Mouse (Mus musculus) gastrocnemius, postnatal 10 days (tissue): Measurements from ENCODE around the gene Dao. TPM values are rescaled to one million over a fixed set of nuclear protein-coding genes. Genes with fewer than 3 reads are reported as not detected.

ENCODE experiments used
- DNase-seq: peaks from one replicate; pipeline ENCODE4 v3.0.0; 2021; ENCODE audit warnings: mixed read lengths
- total RNA-seq, 2 experiments: library from RNA; stranded (reverse); gene quantifications; 2 replicates each; pipeline ENCODE4 v1.2.3; 2021

The Dao gene
- total RNA-seq, 2 experiments from 2014 or later = not detected

DNA sequence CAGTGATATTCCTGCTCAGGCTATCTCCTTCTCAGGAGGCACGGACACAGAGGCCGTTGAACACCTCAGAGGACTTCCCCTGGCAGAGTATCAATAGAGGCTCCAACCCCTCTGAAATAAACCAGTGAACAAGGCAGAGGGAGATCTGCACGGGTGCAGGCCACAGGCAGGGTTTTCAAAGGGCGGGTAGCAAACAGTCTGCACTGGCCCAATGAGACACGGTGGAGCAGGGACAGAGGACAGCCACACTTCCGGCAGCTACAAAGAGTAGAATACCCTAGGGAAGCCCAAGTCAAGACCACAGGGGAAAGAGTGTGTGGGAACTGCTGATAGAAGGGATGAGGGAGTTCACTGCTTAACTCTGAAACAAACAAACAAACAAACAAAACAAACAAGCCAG lies 20.0 kb upstream of the Dao start:
- DNase-seq = no peak

DNA sequence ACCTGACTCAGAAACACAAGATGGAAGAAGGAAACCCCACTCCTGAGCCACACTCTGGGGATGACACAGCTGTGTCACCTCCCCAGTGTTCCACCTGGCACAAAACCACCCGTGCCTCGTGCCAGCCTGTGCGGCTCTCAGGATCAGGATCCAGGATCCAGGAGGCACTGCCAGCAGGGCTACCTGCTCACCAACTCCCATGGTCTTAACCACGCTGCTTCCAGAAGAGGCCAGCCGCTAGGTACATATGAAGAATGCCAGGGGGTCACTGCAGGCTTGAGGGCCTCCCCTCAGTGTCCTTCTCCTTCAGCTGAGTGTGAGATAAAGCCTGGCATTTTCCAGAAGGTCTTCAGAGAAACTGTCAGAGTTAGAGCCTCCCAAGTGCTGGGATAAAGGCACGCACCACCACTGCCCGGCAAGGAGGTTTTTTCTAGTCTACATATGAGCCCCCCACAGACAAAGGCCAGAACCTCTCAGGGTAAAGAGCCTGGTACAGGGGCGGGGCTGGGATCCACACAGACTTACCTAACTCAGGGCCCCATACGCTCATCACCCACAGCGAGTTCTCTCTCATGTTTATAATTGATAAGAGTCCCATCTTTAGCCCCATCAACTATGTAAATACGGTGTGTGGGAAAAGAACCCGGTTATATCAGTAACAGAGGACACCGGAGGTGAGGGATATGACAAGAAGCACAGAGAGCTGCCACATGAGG lies 19.3 kb upstream of the Dao start:
- DNase-seq = no peak

DNA sequence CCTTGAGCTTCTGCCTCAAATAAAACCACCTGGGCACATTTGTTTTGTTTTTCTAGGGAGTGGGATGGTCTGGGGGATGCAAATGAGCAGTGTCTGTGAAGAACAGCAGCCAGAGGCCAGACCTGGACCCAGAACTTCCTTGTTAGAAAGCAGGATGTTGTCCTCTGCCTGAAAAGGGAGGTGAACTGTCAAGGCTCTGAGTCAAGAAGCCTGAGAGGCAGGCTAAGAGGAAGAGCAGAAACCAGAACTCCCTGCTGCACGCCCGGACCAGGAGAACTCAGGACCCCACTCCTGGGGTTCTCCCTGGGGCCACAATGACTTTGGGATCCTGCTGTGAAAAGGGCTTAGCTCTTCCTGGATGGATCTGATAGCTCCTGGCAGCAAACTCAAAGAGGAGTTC lies 17.8 kb upstream of the Dao start:
- DNase-seq = no peak

DNA sequence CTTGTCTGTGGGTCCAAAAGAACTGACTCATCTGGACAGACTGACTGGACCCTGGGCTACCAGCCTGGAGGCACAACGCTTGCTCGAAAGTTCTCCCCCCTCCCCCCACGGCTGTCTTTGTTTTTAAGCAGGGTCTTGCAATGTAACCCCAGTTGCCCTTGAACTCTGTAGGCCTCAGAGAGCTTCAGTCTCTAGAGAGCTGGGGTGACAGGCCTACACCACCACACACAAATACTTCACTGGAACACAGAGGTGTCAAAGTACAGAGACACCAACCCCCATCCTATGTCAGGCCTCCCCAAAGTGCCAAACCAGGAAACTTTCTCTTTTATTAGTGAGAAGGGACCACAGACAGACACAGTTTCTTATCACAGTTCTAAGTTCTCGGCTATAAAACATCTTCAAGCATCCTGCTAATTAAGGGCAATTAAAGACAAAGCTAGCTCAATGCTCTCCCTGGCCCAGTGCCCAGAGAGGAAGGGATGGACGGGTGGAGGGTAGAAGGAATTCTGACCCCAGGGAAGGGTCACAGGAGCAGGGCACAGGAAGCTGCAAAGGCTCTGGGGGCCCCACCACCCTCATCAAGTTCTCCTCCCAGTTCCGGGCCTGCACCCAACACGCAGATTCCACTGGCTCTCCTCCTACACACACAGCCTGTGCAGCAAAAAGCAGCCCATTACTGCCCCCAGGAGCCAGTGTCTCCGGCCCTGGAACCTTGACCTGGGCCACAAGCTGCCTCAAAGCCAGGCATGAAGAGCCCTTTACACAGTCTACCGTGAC lies 17.1 kb upstream of the Dao start:
- peak; percentile 67 for DNase-seq

- DNase-seq = no peak
Measured at GRCm38 (mm10) chr5:113989437-113990024, 14.0 kb upstream of the Dao start.

DNA sequence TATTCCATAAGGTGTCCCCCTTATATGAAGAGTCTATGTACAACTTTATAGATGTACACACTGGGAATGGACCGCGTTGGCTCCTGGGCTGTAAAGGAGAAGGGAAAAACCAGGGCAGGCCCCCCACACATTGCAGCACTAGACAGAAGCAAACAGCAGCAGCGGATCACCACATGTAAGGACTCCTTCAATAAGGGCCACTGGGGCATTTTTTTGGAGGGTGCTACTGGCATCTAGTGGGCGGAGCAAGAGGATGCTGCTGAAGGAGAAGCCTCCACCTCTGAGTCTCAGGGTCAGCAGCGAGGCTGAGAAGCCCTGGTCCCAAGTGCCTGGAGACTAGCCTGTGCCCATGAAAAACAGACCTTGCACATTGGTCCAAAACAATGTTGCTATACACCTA lies 12.9 kb upstream of the Dao start:
- DNase-seq = no peak

DNA sequence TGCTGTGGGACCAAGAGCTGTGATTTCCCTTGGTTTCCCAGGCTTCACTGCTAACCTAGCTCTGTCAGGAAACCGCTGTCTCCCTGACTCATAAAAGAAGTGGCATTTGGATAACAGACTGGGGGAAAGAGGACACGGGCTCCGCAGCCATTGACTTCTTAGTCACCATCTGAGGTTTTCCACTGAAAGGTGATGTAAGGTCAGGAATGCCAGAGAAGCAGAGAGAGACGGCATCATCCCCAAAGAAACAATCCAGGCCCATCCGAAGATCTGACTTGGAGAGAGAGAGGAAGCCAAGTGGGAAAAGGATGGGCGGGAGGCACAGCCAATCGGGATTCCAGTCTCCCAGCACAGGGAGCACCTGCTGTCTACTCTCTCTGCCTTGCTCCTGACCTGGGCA lies 12.4 kb upstream of the Dao start:
- no peak for DNase-seq

DNA sequence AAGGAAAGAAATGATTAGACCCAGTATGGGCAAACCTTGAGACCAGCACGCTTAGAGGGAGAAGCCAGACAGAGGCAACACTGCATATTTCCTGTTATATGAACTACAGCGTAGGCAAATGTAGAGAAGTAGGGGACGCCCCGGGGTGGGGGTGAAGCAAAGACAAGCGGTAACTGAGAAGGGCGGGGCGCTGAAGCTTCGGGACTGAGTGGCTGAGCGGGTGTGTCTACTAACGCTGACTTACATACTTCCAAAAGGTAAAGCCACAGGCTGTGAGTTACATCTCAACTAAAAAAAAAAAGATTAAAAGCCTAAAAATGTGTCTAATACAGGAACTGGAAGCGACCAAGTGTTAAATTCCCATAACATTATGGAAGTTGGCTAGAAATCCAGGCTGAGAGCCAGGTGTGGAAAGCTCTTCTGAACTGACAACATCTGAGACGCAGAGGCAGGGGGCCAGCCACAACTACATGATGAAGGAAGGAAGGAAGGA lies 11.1 kb upstream of the Dao start:
- DNase-seq = peak; percentile 40

DNA sequence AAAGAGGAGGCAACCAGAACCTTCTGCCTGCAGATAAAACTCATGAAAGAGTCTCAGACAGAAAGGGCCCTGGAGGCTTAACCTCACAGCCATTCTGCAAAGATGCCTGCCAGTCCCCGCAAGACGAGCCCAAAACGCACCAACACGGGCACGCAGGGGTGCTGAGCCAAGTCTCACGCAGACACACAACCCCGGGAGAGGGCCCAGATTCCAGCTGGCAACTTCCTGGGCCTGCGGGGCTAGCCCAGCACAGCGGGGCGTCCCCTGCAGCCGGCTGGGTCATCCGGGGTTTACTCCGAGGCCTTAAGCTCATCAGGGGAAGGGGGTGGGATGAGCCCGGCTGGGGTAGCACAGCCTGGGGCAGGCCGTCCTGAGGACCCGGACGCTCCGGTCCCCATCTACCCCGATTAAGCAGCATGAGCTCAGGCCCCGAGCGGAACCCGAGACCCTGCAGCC lies 10.4 kb upstream of the Dao start:
- DNase-seq = peak; percentile 56

DNA sequence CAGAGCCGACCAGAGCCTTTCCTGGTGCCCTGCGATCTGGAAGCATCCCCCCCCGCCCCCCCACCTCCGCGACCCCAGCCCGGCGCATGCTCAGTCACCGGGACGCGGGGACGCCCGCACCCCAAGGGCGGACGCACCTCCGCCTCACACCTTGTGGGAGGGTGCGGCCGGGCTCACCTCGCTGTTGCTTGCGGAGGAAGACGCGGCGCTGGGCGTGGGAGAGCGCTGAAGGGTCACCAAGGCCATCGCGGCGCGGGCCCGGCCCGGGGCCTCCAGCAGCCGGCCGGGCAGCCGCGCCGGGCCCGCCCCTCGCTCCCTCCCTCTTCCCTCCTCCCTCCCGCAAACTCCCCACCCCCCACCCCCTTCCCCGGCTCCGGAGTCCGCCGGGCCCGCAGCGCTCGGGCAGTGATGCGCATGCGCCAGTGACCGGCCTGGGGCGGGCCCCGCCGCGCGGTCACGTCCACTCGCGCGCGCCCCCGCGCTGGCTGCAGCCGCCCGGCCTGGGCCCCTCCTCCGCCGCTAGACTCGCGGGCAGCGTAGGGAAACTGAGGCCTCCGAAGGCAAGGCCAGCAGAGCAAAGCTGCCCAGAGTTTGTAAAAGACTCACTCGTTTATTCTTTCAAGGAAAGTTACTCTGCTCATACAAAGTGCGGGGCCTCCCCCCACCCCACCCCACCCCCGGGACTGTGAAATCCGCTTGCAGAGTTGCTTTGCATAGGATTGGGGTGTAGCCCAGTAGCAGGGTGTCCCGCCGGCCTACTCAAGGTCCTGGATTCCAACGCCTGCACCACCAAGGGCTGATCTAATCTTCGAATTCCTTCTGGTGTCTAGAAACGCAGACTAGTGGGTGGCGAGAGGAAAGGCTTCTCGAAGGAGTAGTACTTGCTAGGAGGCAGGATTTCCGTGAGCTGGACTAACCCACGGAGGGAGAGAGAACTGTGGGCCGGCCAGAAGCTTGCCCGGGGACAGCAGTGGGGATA lies 9.7 kb upstream of the Dao start, which contains the start of gene Ssh1:
Gene Ssh1, minus strand, starts transcription at position 408 of the 979 bp plus-strand sequence.
- peak; percentile 95 for DNase-seq

DNA sequence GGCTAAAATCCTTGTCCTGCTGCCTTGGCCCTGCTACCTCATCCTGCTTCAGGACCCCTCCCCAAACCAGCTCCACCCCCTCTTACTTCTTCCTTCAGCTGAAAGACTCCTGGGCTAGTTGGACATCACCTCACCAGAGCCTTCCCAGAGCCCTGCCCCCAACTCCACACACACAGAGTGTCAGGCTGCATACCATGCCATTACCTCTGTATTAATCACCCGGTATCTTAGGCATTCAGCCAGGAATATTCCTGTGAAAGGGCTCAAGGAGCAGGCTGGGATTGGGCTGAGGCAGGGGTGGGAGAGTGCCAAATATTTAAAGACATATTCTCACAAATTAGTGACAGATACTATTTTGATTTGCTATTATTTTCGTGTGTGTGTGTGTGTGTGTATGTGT lies 7.0 kb upstream of the Dao start:
- no peak for DNase-seq

- DNase-seq = no peak
Measured at GRCm38 (mm10) chr5:113999382-113999781, 4.1 kb upstream of the Dao start.

GRCm38 (mm10) chr5:114004573-114004972 lies 1.1 kb downstream of the Dao start:
- no peak for DNase-seq

- no peak for DNase-seq
Measured at GRCm38 (mm10) chr5:114005100-114005499, 1.6 kb downstream of the Dao start.

- no peak for DNase-seq
Measured at GRCm38 (mm10) chr5:114006974-114007373, 3.5 kb downstream of the Dao start.

- no peak for DNase-seq
Measured at GRCm38 (mm10) chr5:114007753-114008453, 4.4 kb downstream of the Dao start.

- DNase-seq = no peak
Measured at GRCm38 (mm10) chr5:114009049-114009448, 5.5 kb downstream of the Dao start.

GRCm38 (mm10) chr5:114015121-114015520 lies 11.6 kb downstream of the Dao start:
- no peak for DNase-seq

- no peak for DNase-seq
Measured at GRCm38 (mm10) chr5:114024390-114024789, 20.9 kb downstream of the Dao start.

- no peak for DNase-seq
Measured at GRCm38 (mm10) chr5:114024885-114025284, 21.4 kb downstream of the Dao start.
